Mouse (Mus musculus) thymus, adult 18-20 months (tissue): Measurements from ENCODE around the gene Gm10490.
A peak's percentile ranks its signal among the peaks of the same experiment; 100 is the strongest.
"Not testable (repeated sequence)": the region's sequence is repeated elsewhere in the genome, so short reads cannot be mapped to it uniquely, and the experiment has no call there.

Experiments used
- DNase-seq, 2 experiments: peaks; one replicate each; pipeline ENCODE4 v3.0.0; 2022; ENCODE audit warnings: mixed read lengths in 2 of 2

The Gm10490 gene

GRCm38 (mm10) chrX:7909242-7909641 lies at the start of gene Gm10490:
TSS of gene Gm10490 (plus strand) at chrX:7909542.
- not testable (repeated sequence) for DNase-seq

- DNase-seq, result no peak
Observed at GRCm38 (mm10) chrX:7863181-7863580, 46.2 kb upstream of the Gm10490 start.

GRCm38 (mm10) chrX:7864551-7864950 lies 44.8 kb upstream of the Gm10490 start:
- DNase-seq, result no peak

GRCm38 (mm10) chrX:7865343-7865742 lies 44.0 kb upstream of the Gm10490 start:
- no peak for DNase-seq

- DNase-seq, result no peak
Observed at GRCm38 (mm10) chrX:7865786-7866185, 43.6 kb upstream of the Gm10490 start.

- DNase-seq, result no peak
Observed at GRCm38 (mm10) chrX:7867141-7867540, 42.2 kb upstream of the Gm10490 start.

GRCm38 (mm10) chrX:7868506-7868905 lies 40.8 kb upstream of the Gm10490 start:
- DNase-seq, result no peak

GRCm38 (mm10) chrX:7869826-7870225 lies 39.5 kb upstream of the Gm10490 start:
- no peak for DNase-seq

- peak; percentile 81 to 89 for DNase-seq
Observed at GRCm38 (mm10) chrX:7878007-7878419, 31.3 kb upstream of the Gm10490 start, which contains the start of gene Pim2. TSS of gene Pim2 (plus strand) at chrX:7878262.

- no peak for DNase-seq
Observed at GRCm38 (mm10) chrX:7878495-7878894, 30.8 kb upstream of the Gm10490 start.

- peak in 1 of 2 experiments; percentile 48 for DNase-seq
Observed at GRCm38 (mm10) chrX:7879819-7880218, 29.5 kb upstream of the Gm10490 start.

- peak; percentile 44 to 56 for DNase-seq
Observed at GRCm38 (mm10) chrX:7883841-7884567, 25.3 kb upstream of the Gm10490 start, which contains the start of gene Slc35a2. TSS of gene Slc35a2 (plus strand) at chrX:7884028.

GRCm38 (mm10) chrX:7898211-7898610 lies 11.1 kb upstream of the Gm10490 start:
- no peak for DNase-seq

- peak; percentile 80 to 86 for DNase-seq
Observed at GRCm38 (mm10) chrX:7898880-7899874, 10.2 kb upstream of the Gm10490 start, which contains the start of the genes Pqbp1 and Timm17b. TSS of gene Pqbp1 (minus strand) at chrX:7899269. TSS of gene Timm17b (plus strand) at chrX:7899357.

GRCm38 (mm10) chrX:7904441-7904840 lies 4.9 kb upstream of the Gm10490 start:
- DNase-seq, result no peak

- DNase-seq, result no peak
Observed at GRCm38 (mm10) chrX:7907735-7908134, 1.6 kb upstream of the Gm10490 start, which contains the start of gene Gm10491. TSS of gene Gm10491 (minus strand) at chrX:7907835.

GRCm38 (mm10) chrX:7910473-7910872 lies 1.1 kb downstream of the Gm10490 start:
- no peak for DNase-seq

- DNase-seq, result peak in 1 of 2 experiments; percentile 20
Observed at GRCm38 (mm10) chrX:7915669-7916068, 6.3 kb downstream of the Gm10490 start.

GRCm38 (mm10) chrX:7917960-7918359 lies 8.6 kb downstream of the Gm10490 start:
- DNase-seq, result not testable (repeated sequence)

GRCm38 (mm10) chrX:7919601-7920383 lies 10.4 kb downstream of the Gm10490 start, which contains the start of gene Pcsk1n:
TSS of gene Pcsk1n (plus strand) at chrX:7919822.
- DNase-seq, result no peak

- no peak for DNase-seq
Observed at GRCm38 (mm10) chrX:7922032-7922431, 12.7 kb downstream of the Gm10490 start.

GRCm38 (mm10) chrX:7926266-7926665 lies 16.9 kb downstream of the Gm10490 start:
- no peak for DNase-seq
